Mouse (Mus musculus): ENCODE measurements around the gene Upf1. TPM values are rescaled to one million over a fixed set of nuclear protein-coding genes. Genes with fewer than 3 reads are reported as not detected.

Upf1 gene
- 17.5 and 17.8 TPM in 2 replicates for polyA plus RNA-seq (2015; fragmentation: Nextera tagmentation; extraction: Ambion mirVana)

GRCm38 (mm10) chr8:70353194-70353817, at the start of gene Upf1:
Gene Upf1, minus strand, starts transcription at chr8:70353278.
- under 1% methylated on average over 49 of the region's 69 CpGs for WGBS

DNA sequence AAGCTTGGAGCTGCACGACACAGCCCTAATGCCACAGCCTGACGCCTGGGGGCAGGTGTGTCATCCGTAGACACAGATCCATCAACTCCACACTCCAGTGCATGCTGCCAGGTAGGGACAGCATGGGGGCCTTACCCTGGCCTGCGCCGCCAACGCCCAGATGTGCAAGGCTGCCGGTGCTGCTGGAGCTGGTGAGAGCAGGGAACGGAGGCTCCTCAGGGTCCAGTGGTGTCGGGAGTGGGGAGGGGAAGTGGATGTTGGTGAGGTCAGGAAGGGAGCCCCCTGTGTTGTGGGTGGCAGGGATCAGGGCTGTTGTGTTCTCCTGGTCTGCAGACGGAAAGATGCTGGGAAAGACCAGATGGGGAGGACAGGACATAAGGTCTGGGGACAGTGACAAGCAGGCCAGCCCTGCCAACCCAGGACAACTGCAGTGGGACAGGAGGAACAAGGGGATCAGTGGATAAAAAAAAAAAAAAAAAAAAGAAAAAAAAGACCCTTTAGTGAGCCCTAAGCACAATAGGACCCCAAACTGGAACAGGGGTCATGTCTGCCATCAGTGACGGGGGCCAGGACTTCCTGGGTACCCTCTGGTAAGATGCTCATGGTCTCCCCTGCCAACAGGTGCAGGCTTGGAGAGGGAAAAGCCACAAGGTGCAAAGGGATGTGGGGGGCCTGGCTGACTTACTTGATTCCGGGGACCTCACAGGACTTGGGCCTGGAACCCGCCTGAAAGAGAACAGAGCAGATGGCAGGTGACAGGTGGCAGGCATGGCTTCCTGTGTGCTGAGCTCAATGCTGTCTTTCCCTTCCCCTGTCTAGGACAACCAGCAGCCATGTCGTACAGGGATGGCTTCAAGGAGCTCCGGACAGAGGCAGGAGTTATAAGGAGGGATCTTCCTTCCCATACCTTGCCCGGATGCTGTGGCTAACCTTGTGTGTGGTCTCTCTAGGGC, 44.8 kb upstream of the Upf1 start:
- no peak overlapping the region for H3K4me3 ChIP-seq
- no peak overlapping the region for H3K4me2 ChIP-seq (replicated peaks)
- H3K27ac ChIP-seq (replicated peaks): no peak overlapping the region
- H3K27me3 ChIP-seq: no peaks in the 10 kb centered on the region
- no peaks in the 10 kb centered on the region for H3K4me1 ChIP-seq
- 87% methylated on average over 16 of the region's 16 CpGs for WGBS
- no peak for ATAC-seq (replicated peaks)
- H3K9me3 ChIP-seq: no peaks in the 10 kb centered on the region
- H3K9ac ChIP-seq (replicated peaks): no peak overlapping the region
- H3K36me3 ChIP-seq: no peaks in the 10 kb centered on the region

More at GRCm38 (mm10) chr8:70353194-70353817, at the start of gene Upf1:
- Histone ChIP-seq H3K36me3 (no peaks in the 10 kb centered on the region), H3K27me3 (no peaks in the 10 kb centered on the region), H3K9ac (replicated peaks) (peak within 1 kb of the TSS; percentile 90), H3K4me2 (replicated peaks) (peak within 1 kb of the TSS; percentile 95), H3K4me1 (peaks cover 42% of the 10 kb centered on the region), H3K4me3 (peak within 1 kb of the TSS; percentile 100), H3K27ac (replicated peaks) (peak within 1 kb of the TSS; percentile 90), H3K9me3 (no peaks in the 10 kb centered on the region)
- peak; percentile 87 for ATAC-seq (replicated peaks)

- Histone ChIP-seq H3K4me2 (replicated peaks) (no peak overlapping the region), H3K9ac (replicated peaks) (no peak overlapping the region), H3K9me3 (no peaks in the 10 kb centered on the region), H3K4me3 (no peak overlapping the region), H3K27ac (replicated peaks) (no peak overlapping the region), H3K4me1 (no peaks in the 10 kb centered on the region), H3K36me3 (peaks cover 7% of the 10 kb centered on the region; the same call in 1 of the 2 replicates), H3K27me3 (no peaks in the 10 kb centered on the region)
- WGBS: 84% methylated on average over 5 of the region's 5 CpGs
- ATAC-seq (replicated peaks): no peak
Observed at GRCm38 (mm10) chr8:70396184-70396583, 43.1 kb upstream of the Upf1 start.

- Histone ChIP-seq H3K4me1 (no peaks in the 10 kb centered on the region), H3K27ac (replicated peaks) (no peak overlapping the region), H3K27me3 (no peaks in the 10 kb centered on the region), H3K4me2 (replicated peaks) (no peak overlapping the region), H3K9ac (replicated peaks) (no peak overlapping the region), H3K36me3 (peaks cover 11% of the 10 kb centered on the region; the same call in 1 of the 2 replicates), H3K9me3 (no peaks in the 10 kb centered on the region), H3K4me3 (no peak overlapping the region)
- ATAC-seq (replicated peaks): no peak
- 68% methylated on average over 5 of the region's 5 CpGs for WGBS
Observed at GRCm38 (mm10) chr8:70395649-70396048, 42.6 kb upstream of the Upf1 start.

GRCm38 (mm10) chr8:70394269-70394998, 41.4 kb upstream of the Upf1 start:
- no peak overlapping the region for H3K9ac ChIP-seq (replicated peaks)
- H3K4me2 ChIP-seq (replicated peaks): no peak overlapping the region
- no peaks in the 10 kb centered on the region for H3K9me3 ChIP-seq
- H3K4me1 ChIP-seq: no peaks in the 10 kb centered on the region
- peaks cover 16% of the 10 kb centered on the region; the same call in 1 of the 2 replicates for H3K36me3 ChIP-seq
- WGBS: 88% methylated on average over 8 of the region's 8 CpGs
- no peak overlapping the region for H3K4me3 ChIP-seq
- H3K27me3 ChIP-seq: no peaks in the 10 kb centered on the region
- no peak overlapping the region for H3K27ac ChIP-seq (replicated peaks)
- ATAC-seq (replicated peaks): no peak

- H3K4me2 ChIP-seq (replicated peaks): no peak overlapping the region
- H3K9me3 ChIP-seq: no peaks in the 10 kb centered on the region
- no peaks in the 10 kb centered on the region for H3K27me3 ChIP-seq
- H3K27ac ChIP-seq (replicated peaks): no peak overlapping the region
- WGBS: 83% methylated on average over 5 of the region's 5 CpGs
- H3K36me3 ChIP-seq: peaks cover 16% of the 10 kb centered on the region; the same call in 1 of the 2 replicates
- no peaks in the 10 kb centered on the region for H3K4me1 ChIP-seq
- no peak for ATAC-seq (replicated peaks)
- no peak overlapping the region for H3K4me3 ChIP-seq
- no peak overlapping the region for H3K9ac ChIP-seq (replicated peaks)
Observed at GRCm38 (mm10) chr8:70393087-70393486, 40.0 kb upstream of the Upf1 start.

GRCm38 (mm10) chr8:70389678-70390077, 36.6 kb upstream of the Upf1 start:
- no peak overlapping the region for H3K9ac ChIP-seq (replicated peaks)
- H3K27ac ChIP-seq (replicated peaks): no peak overlapping the region
- ATAC-seq (replicated peaks): no peak
- peaks cover 36% of the 10 kb centered on the region for H3K36me3 ChIP-seq
- no peak overlapping the region for H3K4me3 ChIP-seq
- H3K4me1 ChIP-seq: no peaks in the 10 kb centered on the region
- no peaks in the 10 kb centered on the region for H3K27me3 ChIP-seq
- 88% methylated on average over 2 of the region's 2 CpGs for WGBS
- H3K9me3 ChIP-seq: no peaks in the 10 kb centered on the region
- H3K4me2 ChIP-seq (replicated peaks): no peak overlapping the region

- peak; percentile 36; the same call in 1 of the 2 replicates for ATAC-seq (replicated peaks)
Observed at GRCm38 (mm10) chr8:70383287-70383686, 30.2 kb upstream of the Upf1 start.

GRCm38 (mm10) chr8:70380069-70380468, 27.0 kb upstream of the Upf1 start:
- peaks cover 7% of the 10 kb centered on the region; the same call in 1 of the 2 replicates for H3K4me1 ChIP-seq
- H3K27me3 ChIP-seq: peaks cover 42% of the 10 kb centered on the region
- no peak overlapping the region for H3K27ac ChIP-seq (replicated peaks)
- no peak overlapping the region for H3K4me2 ChIP-seq (replicated peaks)
- H3K36me3 ChIP-seq: peaks cover 3% of the 10 kb centered on the region; the same call in 1 of the 2 replicates
- no peaks in the 10 kb centered on the region for H3K9me3 ChIP-seq
- no peak for ATAC-seq (replicated peaks)
- WGBS: 88% methylated on average over 12 of the region's 12 CpGs
- H3K4me3 ChIP-seq: no peak overlapping the region
- no peak overlapping the region for H3K9ac ChIP-seq (replicated peaks)

More at GRCm38 (mm10) chr8:70383287-70383686, 30.2 kb upstream of the Upf1 start:
- no peaks in the 10 kb centered on the region for H3K4me1 ChIP-seq
- H3K27ac ChIP-seq (replicated peaks): no peak overlapping the region
- H3K27me3 ChIP-seq: peaks cover 10% of the 10 kb centered on the region
- no peaks in the 10 kb centered on the region for H3K9me3 ChIP-seq
- H3K4me2 ChIP-seq (replicated peaks): no peak overlapping the region
- H3K9ac ChIP-seq (replicated peaks): no peak overlapping the region
- peaks cover 22% of the 10 kb centered on the region for H3K36me3 ChIP-seq
- no peak overlapping the region for H3K4me3 ChIP-seq
- 50% methylated on average over 3 of the region's 3 CpGs for WGBS

GRCm38 (mm10) chr8:70377049-70377448, 24.0 kb upstream of the Upf1 start:
- Histone ChIP-seq H3K4me1 (peaks cover 24% of the 10 kb centered on the region), H3K9me3 (no peaks in the 10 kb centered on the region), H3K4me2 (replicated peaks) (no peak overlapping the region), H3K36me3 (no peaks in the 10 kb centered on the region), H3K9ac (replicated peaks) (no peak overlapping the region), H3K27ac (replicated peaks) (no peak overlapping the region), H3K27me3 (peaks cover 72% of the 10 kb centered on the region), H3K4me3 (no peak overlapping the region)
- 11% methylated on average over 15 of the region's 15 CpGs for WGBS
- ATAC-seq (replicated peaks): no peak

GRCm38 (mm10) chr8:70376275-70376741, 23.2 kb upstream of the Upf1 start:
- no peak for ATAC-seq (replicated peaks)
- H3K36me3 ChIP-seq: no peaks in the 10 kb centered on the region
- peaks cover 24% of the 10 kb centered on the region for H3K4me1 ChIP-seq
- H3K4me2 ChIP-seq (replicated peaks): no peak overlapping the region
- H3K9ac ChIP-seq (replicated peaks): no peak overlapping the region
- H3K27ac ChIP-seq (replicated peaks): no peak overlapping the region
- WGBS: 6% methylated on average over 37 of the region's 37 CpGs
- no peaks in the 10 kb centered on the region for H3K9me3 ChIP-seq
- H3K27me3 ChIP-seq: peaks cover 79% of the 10 kb centered on the region
- no peak overlapping the region for H3K4me3 ChIP-seq

Data from forebrain, embryonic 15.5 days (tissue).